Mouse (Mus musculus): ENCODE data around the gene Syngr2.
A peak's percentile ranks its signal among the peaks of the same experiment; 100 is the strongest.
"Not testable (repeated sequence)": the region's sequence is repeated elsewhere in the genome, so short reads cannot be mapped to it uniquely, and the experiment has no call there.

The Syngr2 gene

GRCm38 (mm10) chr11:117813867-117814266, 4.4 kb downstream of the Syngr2 start:
- DNase-seq (ENCODE audit: low spot score), result no peak

GRCm38 (mm10) chr11:117814704-117815366, 5.4 kb downstream of the Syngr2 start:
- no peak for DNase-seq (ENCODE audit: low spot score)

- DNase-seq (ENCODE audit: low spot score), result not testable (repeated sequence)
Measured at GRCm38 (mm10) chr11:117815850-117816249, 6.4 kb downstream of the Syngr2 start.

- no peak for DNase-seq (ENCODE audit: low spot score)
Measured at GRCm38 (mm10) chr11:117816389-117816996, 7.0 kb downstream of the Syngr2 start.

GRCm38 (mm10) chr11:117819095-117819494, 9.6 kb downstream of the Syngr2 start:
- no peak for DNase-seq (ENCODE audit: low spot score)

- DNase-seq (ENCODE audit: low spot score), result no peak
Measured at GRCm38 (mm10) chr11:117820173-117820572, 10.7 kb downstream of the Syngr2 start.

GRCm38 (mm10) chr11:117821868-117822267, 12.4 kb downstream of the Syngr2 start:
- no peak for DNase-seq (ENCODE audit: low spot score)

GRCm38 (mm10) chr11:117822728-117823241, 13.3 kb downstream of the Syngr2 start:
- no peak for DNase-seq (ENCODE audit: low spot score)

GRCm38 (mm10) chr11:117823411-117823810, 13.9 kb downstream of the Syngr2 start:
- DNase-seq (ENCODE audit: low spot score), result no peak

GRCm38 (mm10) chr11:117824060-117824969, 14.8 kb downstream of the Syngr2 start:
- DNase-seq (ENCODE audit: low spot score), result peak; percentile 90

GRCm38 (mm10) chr11:117825333-117826101, 16.0 kb downstream of the Syngr2 start, which contains the start of the genes Afmid and Tk1:
Gene Afmid, plus strand, starts transcription at chr11:117825924.
Gene Tk1, minus strand, starts transcription at chr11:117826092.
- DNase-seq (ENCODE audit: low spot score), result peak; percentile 95

GRCm38 (mm10) chr11:117826164-117826563, 16.7 kb downstream of the Syngr2 start:
- peak; percentile 69 for DNase-seq (ENCODE audit: low spot score)

GRCm38 (mm10) chr11:117826916-117827315, 17.4 kb downstream of the Syngr2 start:
- no peak for DNase-seq (ENCODE audit: low spot score)

- no peak for DNase-seq (ENCODE audit: low spot score)
Measured at GRCm38 (mm10) chr11:117827386-117827785, 17.9 kb downstream of the Syngr2 start.

GRCm38 (mm10) chr11:117828149-117828887, 18.9 kb downstream of the Syngr2 start:
- DNase-seq (ENCODE audit: low spot score), result no peak

- DNase-seq (ENCODE audit: low spot score), result no peak
Measured at GRCm38 (mm10) chr11:117828888-117829604, 19.6 kb downstream of the Syngr2 start.

- no peak for DNase-seq (ENCODE audit: low spot score)
Measured at GRCm38 (mm10) chr11:117829671-117830215, 20.3 kb downstream of the Syngr2 start.

- no peak for DNase-seq (ENCODE audit: low spot score)
Measured at GRCm38 (mm10) chr11:117830401-117830800, 20.9 kb downstream of the Syngr2 start.

GRCm38 (mm10) chr11:117832086-117832969, 22.9 kb downstream of the Syngr2 start:
- DNase-seq (ENCODE audit: low spot score), result peak; percentile 88

Measured in embryo, embryonic 10.5 days (tissue).